Mouse (Mus musculus) G1E (cell line): Measurements from ENCODE around the gene Dnajc16.

Experiments used
- CTCF ChIP-seq: IDR thresholded peaks from 2 replicates; pipeline ENCODE4 v1.5.1; 2012; ENCODE audit warnings: low read depth, low read length, inconsistent platforms, mixed read lengths
- GATA1 ChIP-seq: IDR thresholded peaks from 2 replicates; pipeline ENCODE4 v1.6.1; 2012; ENCODE audit warnings: borderline replicate concordance, low read length, inconsistent platforms, mixed read lengths
- GATA2 ChIP-seq: IDR thresholded peaks from 2 replicates; pipeline ENCODE4 v1.6.1; 2012; ENCODE audit warnings: low read depth, low read length, inconsistent platforms, borderline replicate concordance
- POLR2AphosphoS5 ChIP-seq: IDR thresholded peaks from 2 replicates; pipeline ENCODE4 v1.6.1; 2012; ENCODE audit warnings: low read depth, low read length, inconsistent platforms; ENCODE audit not compliant: insufficient replicate concordance
- TAL1 ChIP-seq: conservative IDR thresholded peaks from 2 replicates; pipeline ENCODE4 v1.6.1; 2012; ENCODE audit warnings: low read depth, low read length, inconsistent platforms, mixed read lengths

DNA sequence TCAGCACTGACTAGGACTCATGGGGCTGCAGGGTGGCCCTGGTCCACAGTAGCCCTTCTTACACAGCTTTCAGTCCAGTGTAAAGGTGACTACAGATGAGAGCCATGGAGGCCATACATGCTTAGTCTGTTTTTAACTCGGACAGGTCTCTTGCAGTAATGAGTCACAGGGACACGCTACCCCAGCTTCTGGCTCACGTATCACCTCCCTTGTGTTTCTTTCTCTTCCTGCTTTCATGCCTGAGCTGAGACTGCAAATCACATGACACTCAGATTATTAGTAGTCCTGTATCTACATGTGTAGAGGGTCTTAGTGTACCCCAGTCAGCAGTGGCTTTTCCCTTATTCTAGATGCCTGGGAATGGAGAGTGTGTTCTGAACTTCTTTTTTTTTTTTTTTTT is 25.7 kb downstream of the Dnajc16 start:
- TF ChIP-seq CTCF = no peak
- no peak for TF ChIP-seq GATA1
- TF ChIP-seq TAL1 = no peak
- TF ChIP-seq POLR2AphosphoS5 = no peak
- TF ChIP-seq GATA2 = no peak
